Mouse (Mus musculus) lung, postnatal 14 days (tissue): Measurements from ENCODE around the gene Map3k4.
A peak's percentile ranks its signal among the peaks of the same experiment; 100 is the strongest.
"Not testable (repeated sequence)": the region's sequence is repeated elsewhere in the genome, so short reads cannot be mapped to it uniquely, and the experiment has no call there.

Experiments used
- DNase-seq: peaks from one replicate; pipeline ENCODE4 v3.0.0; 2021

Gene Map3k4

GRCm38 (mm10) chr17:12304658-12305057 is 13.9 kb downstream of the Map3k4 start:
- no peak for DNase-seq

- DNase-seq, result peak; percentile 52
Observed at GRCm38 (mm10) chr17:12300896-12301706, 17.5 kb downstream of the Map3k4 start.

GRCm38 (mm10) chr17:12300127-12300675 is 18.4 kb downstream of the Map3k4 start:
- peak; percentile 54 for DNase-seq

GRCm38 (mm10) chr17:12299371-12299770 is 19.2 kb downstream of the Map3k4 start:
- DNase-seq, result no peak

GRCm38 (mm10) chr17:12297978-12298377 is 20.6 kb downstream of the Map3k4 start:
- no peak for DNase-seq

- peak; percentile 16 for DNase-seq
Observed at GRCm38 (mm10) chr17:12297292-12297691, 21.3 kb downstream of the Map3k4 start.

- not testable (repeated sequence) for DNase-seq
Observed at GRCm38 (mm10) chr17:12295926-12296325, 22.7 kb downstream of the Map3k4 start.

GRCm38 (mm10) chr17:12294424-12294823 is 24.2 kb downstream of the Map3k4 start:
- DNase-seq, result no peak

GRCm38 (mm10) chr17:12293571-12293970 is 25.0 kb downstream of the Map3k4 start:
- no peak for DNase-seq

GRCm38 (mm10) chr17:12292877-12293276 is 25.7 kb downstream of the Map3k4 start:
- DNase-seq, result peak; percentile 25

GRCm38 (mm10) chr17:12292356-12292755 is 26.2 kb downstream of the Map3k4 start:
- no peak for DNase-seq

- DNase-seq, result no peak
Observed at GRCm38 (mm10) chr17:12291151-12291550, 27.4 kb downstream of the Map3k4 start.

GRCm38 (mm10) chr17:12290735-12291134 is 27.9 kb downstream of the Map3k4 start:
- peak; percentile 42 for DNase-seq

- not testable (repeated sequence) for DNase-seq
Observed at GRCm38 (mm10) chr17:12289836-12290235, 28.8 kb downstream of the Map3k4 start.

- no peak for DNase-seq
Observed at GRCm38 (mm10) chr17:12288871-12289270, 29.7 kb downstream of the Map3k4 start.

GRCm38 (mm10) chr17:12279810-12280209 is 38.8 kb downstream of the Map3k4 start:
- DNase-seq, result no peak

GRCm38 (mm10) chr17:12278073-12278472 is 40.5 kb downstream of the Map3k4 start:
- DNase-seq, result no peak

GRCm38 (mm10) chr17:12277297-12277696 is 41.3 kb downstream of the Map3k4 start:
- DNase-seq, result no peak

GRCm38 (mm10) chr17:12276496-12277200 is 41.9 kb downstream of the Map3k4 start:
- DNase-seq, result no peak

- no peak for DNase-seq
Observed at GRCm38 (mm10) chr17:12275756-12276155, 42.8 kb downstream of the Map3k4 start.

- no peak for DNase-seq
Observed at GRCm38 (mm10) chr17:12273032-12273431, 45.6 kb downstream of the Map3k4 start.

GRCm38 (mm10) chr17:12271805-12272204 is 46.8 kb downstream of the Map3k4 start:
- DNase-seq, result no peak

GRCm38 (mm10) chr17:12268538-12268937 is 50.1 kb downstream of the Map3k4 start:
- no peak for DNase-seq

GRCm38 (mm10) chr17:12268091-12268490 is 50.5 kb downstream of the Map3k4 start:
- DNase-seq, result no peak
